Mouse (Mus musculus): Measurements from ENCODE around the gene Zfp46.

Gene Zfp46

GRCm38 (mm10) chr4:136311042-136311999, 26.8 kb downstream of the Zfp46 start:
- DNase-seq (ENCODE audit: inconsistent ontology term), result peak; percentile 69

GRCm38 (mm10) chr4:136312616-136313015, 28.1 kb downstream of the Zfp46 start:
- DNase-seq (ENCODE audit: inconsistent ontology term), result no peak

- no peak for DNase-seq (ENCODE audit: inconsistent ontology term)
Observed at GRCm38 (mm10) chr4:136317667-136318066, 33.2 kb downstream of the Zfp46 start.

GRCm38 (mm10) chr4:136320016-136320415, 35.5 kb downstream of the Zfp46 start:
- peak; percentile 64 for DNase-seq (ENCODE audit: inconsistent ontology term)

- no peak for DNase-seq (ENCODE audit: inconsistent ontology term)
Observed at GRCm38 (mm10) chr4:136324226-136324625, 39.7 kb downstream of the Zfp46 start.

GRCm38 (mm10) chr4:136327238-136327637, 42.8 kb downstream of the Zfp46 start:
- no peak for DNase-seq (ENCODE audit: inconsistent ontology term)

GRCm38 (mm10) chr4:136328115-136328514, 43.6 kb downstream of the Zfp46 start:
- DNase-seq (ENCODE audit: inconsistent ontology term), result no peak

GRCm38 (mm10) chr4:136331709-136332108, 47.2 kb downstream of the Zfp46 start:
- DNase-seq (ENCODE audit: inconsistent ontology term), result no peak

GRCm38 (mm10) chr4:136333191-136333590, 48.7 kb downstream of the Zfp46 start:
- peak; percentile 81 for DNase-seq (ENCODE audit: inconsistent ontology term)

- no peak for DNase-seq (ENCODE audit: inconsistent ontology term)
Observed at GRCm38 (mm10) chr4:136335065-136335464, 50.6 kb downstream of the Zfp46 start.

GRCm38 (mm10) chr4:136337129-136337528, 52.6 kb downstream of the Zfp46 start:
- DNase-seq (ENCODE audit: inconsistent ontology term), result no peak

Data from Muller cell, postnatal 12 days (primary cell).